Mouse (Mus musculus) MEL (cell line): ENCODE data around the gene Zfp426. TPM values are rescaled to one million over a fixed set of nuclear protein-coding genes. Genes with fewer than 3 reads are reported as not detected.
A peak's percentile ranks its signal among the peaks of the same experiment; 100 is the strongest.

Experiments
- DNase-seq: peaks from one replicate; pipeline ENCODE4 v3.0.0; 2011; ENCODE audit warnings: low read depth, low spot score
- H3K27ac ChIP-seq: 2 replicates; pipeline ENCODE4 v1.5.1; 2012; ENCODE audit warnings: low read depth, mild to moderate bottlenecking, control low read depth, low read length, moderate library complexity; ENCODE audit not compliant: control insufficient read depth
- H3K27me3 ChIP-seq, 2 experiments: fragments of 150-350 bp in 1 of 2; sonication (generic) in 1 of 2; 2 replicates each; pipeline ENCODE4 v1.6.1; 2012; ENCODE audit warnings: low read length in 2 of 2, mild to moderate bottlenecking in 2 of 2, improper control_type of control experiment in 1 of 2, moderate library complexity in 1 of 2; ENCODE audit not compliant: insufficient read depth in 2 of 2, control insufficient read depth in 1 of 2
- H3K36me3 ChIP-seq, 2 experiments: 2 replicates each; pipeline ENCODE4 v1.6.1; 2012 to 2014; ENCODE audit warnings: low read length in 2 of 2, improper control_type of control experiment in 1 of 2, inconsistent platforms in 1 of 2, mild to moderate bottlenecking in 1 of 2; ENCODE audit not compliant: insufficient read depth in 2 of 2, control insufficient read depth in 1 of 2
- H3K4me1 ChIP-seq, 2 experiments: fragments of 150-350 bp in 1 of 2; sonication (generic) in 1 of 2; 2 replicates each; pipeline ENCODE4 v1.6.1; 2012; ENCODE audit warnings: low read length in 2 of 2, improper control_type of control experiment in 1 of 2, mild to moderate bottlenecking in 1 of 2; ENCODE audit not compliant: insufficient read depth in 2 of 2, control insufficient read depth in 1 of 2
- H3K4me3 ChIP-seq, 2 experiments: fragments of 150-350 bp in 1 of 2; sonication (generic) in 1 of 2; 2 replicates each; pipeline ENCODE4 v1.5.1; 2012; ENCODE audit warnings: low read depth in 2 of 2, low read length in 2 of 2, mild to moderate bottlenecking in 2 of 2, moderate library complexity in 2 of 2, control low read depth in 1 of 2, improper control_type of control experiment in 1 of 2; ENCODE audit not compliant: control insufficient read depth in 1 of 2, insufficient read depth in 1 of 2
- H3K79me2 ChIP-seq: 2 replicates; pipeline ENCODE4 v1.6.1; 2012; ENCODE audit warnings: mild to moderate bottlenecking, low read length, moderate library complexity; ENCODE audit not compliant: control insufficient read depth, poor library complexity, insufficient read depth
- H3K9ac ChIP-seq: 2 replicates; pipeline ENCODE4 v1.6.1; 2012; ENCODE audit warnings: low read depth, mild to moderate bottlenecking, control low read depth, low read length, moderate library complexity; ENCODE audit not compliant: control insufficient read depth, poor library complexity, severe bottlenecking
- H3K9me3 ChIP-seq: fragments of 150-350 bp; sonication (generic); replicated peaks from 2 replicates; pipeline ENCODE4 v1.6.1; 2012; ENCODE audit warnings: mild to moderate bottlenecking, low read length, improper control_type of control experiment, moderate library complexity; ENCODE audit not compliant: insufficient read depth
- BHLHE40 ChIP-seq: IDR thresholded peaks from 2 replicates; pipeline ENCODE4 v1.6.1; 2012; ENCODE audit warnings: low read depth, mild to moderate bottlenecking, inconsistent platforms, low read length, improper control_type of control experiment, borderline replicate concordance
- CHD1 ChIP-seq: IDR thresholded peaks from 2 replicates; pipeline ENCODE4 v1.6.1; 2012; ENCODE audit warnings: low read depth, mild to moderate bottlenecking, inconsistent platforms, low read length, improper control_type of control experiment
- CHD2 ChIP-seq: IDR thresholded peaks from 2 replicates; pipeline ENCODE4 v1.6.1; 2011; ENCODE audit warnings: low read length, improper control_type of control experiment
- CTCF ChIP-seq, 3 experiments: IDR thresholded peaks in 2 of 3; conservative IDR thresholded peaks in 1 of 3; 2 replicates each; pipeline ENCODE4 v1.5.1; 2011 to 2012; ENCODE audit warnings: low read length in 3 of 3, low read depth in 2 of 3, mild to moderate bottlenecking in 2 of 3, improper control_type of control experiment in 1 of 3, inconsistent platforms in 1 of 3, mixed read lengths in 1 of 3, moderate library complexity in 1 of 3; ENCODE audit not compliant: control insufficient read depth in 1 of 3, insufficient read depth in 1 of 3, poor library complexity in 1 of 3, severe bottlenecking in 1 of 3
- E2F4 ChIP-seq: IDR thresholded peaks from 2 replicates; pipeline ENCODE4 v1.6.1; 2011; ENCODE audit warnings: low read depth, low read length, improper control_type of control experiment, borderline replicate concordance
- EP300 ChIP-seq, 2 experiments: IDR thresholded peaks; 2 replicates each; pipeline ENCODE4 v1.6.1; 2011; ENCODE audit warnings: improper control_type of control experiment in 2 of 2, low read length in 2 of 2, low read depth in 1 of 2, mild to moderate bottlenecking in 1 of 2
- ETS1 ChIP-seq: IDR thresholded peaks from 2 replicates; pipeline ENCODE4 v1.6.1; 2012; ENCODE audit warnings: low read depth, mild to moderate bottlenecking, inconsistent platforms, low read length, improper control_type of control experiment, moderate library complexity
- GATA1 ChIP-seq: IDR thresholded peaks from 2 replicates; pipeline ENCODE4 v1.6.1; 2011; ENCODE audit warnings: low read depth, low read length, improper control_type of control experiment
- HCFC1 ChIP-seq: IDR thresholded peaks from 2 replicates; pipeline ENCODE4 v1.6.1; 2012; ENCODE audit warnings: low read depth, mild to moderate bottlenecking, inconsistent platforms, low read length, improper control_type of control experiment, moderate library complexity
- KAT2A ChIP-seq: conservative IDR thresholded peaks from 2 replicates; pipeline ENCODE4 v1.6.1; 2012; ENCODE audit warnings: low read depth, low read length, improper control_type of control experiment, inconsistent platforms
- MAFK ChIP-seq: IDR thresholded peaks from 2 replicates; pipeline ENCODE4 v1.6.1; 2011; ENCODE audit warnings: low read depth, mild to moderate bottlenecking, low read length, improper control_type of control experiment, borderline replicate concordance
- MAX ChIP-seq: IDR thresholded peaks from 2 replicates; pipeline ENCODE4 v1.6.1; 2011; ENCODE audit warnings: low read length, improper control_type of control experiment
- MAZ ChIP-seq: IDR thresholded peaks from 2 replicates; pipeline ENCODE4 v1.6.1; 2012; ENCODE audit warnings: low read depth, mild to moderate bottlenecking, inconsistent platforms, low read length, improper control_type of control experiment
- MEF2A ChIP-seq: IDR thresholded peaks from 2 replicates; pipeline ENCODE4 v1.6.1; 2014; ENCODE audit warnings: low read depth, mild to moderate bottlenecking, inconsistent platforms, low read length, improper control_type of control experiment; ENCODE audit not compliant: poor library complexity, insufficient replicate concordance, severe bottlenecking; ENCODE audit errors: extremely low read depth
- MXI1 ChIP-seq: IDR thresholded peaks from 2 replicates; pipeline ENCODE4 v1.6.1; 2011; ENCODE audit warnings: mild to moderate bottlenecking, low read depth, low read length, improper control_type of control experiment
- MYB ChIP-seq: IDR thresholded peaks from 2 replicates; pipeline ENCODE4 v1.6.1; 2011; ENCODE audit warnings: mild to moderate bottlenecking, low read depth, low read length, improper control_type of control experiment
- MYC ChIP-seq: IDR thresholded peaks from 2 replicates; pipeline ENCODE4 v1.6.1; 2011; ENCODE audit warnings: low read depth, mild to moderate bottlenecking, low read length, improper control_type of control experiment, moderate library complexity
- NELFE ChIP-seq: IDR thresholded peaks from 2 replicates; pipeline ENCODE4 v1.6.1; 2011; ENCODE audit warnings: low read depth, low read length, improper control_type of control experiment
- NRF1 ChIP-seq: IDR thresholded peaks from 2 replicates; pipeline ENCODE4 v1.6.1; 2014; ENCODE audit warnings: low read depth, mild to moderate bottlenecking, inconsistent platforms, low read length, improper control_type of control experiment, moderate library complexity; ENCODE audit not compliant: poor library complexity, insufficient read depth, severe bottlenecking
- POLR2A ChIP-seq, 2 experiments: IDR thresholded peaks; 2 replicates each; pipeline ENCODE4 v1.6.1; 2011 to 2012; ENCODE audit warnings: low read length in 2 of 2, mild to moderate bottlenecking in 2 of 2, control low read depth in 1 of 2, improper control_type of control experiment in 1 of 2, low read depth in 1 of 2, moderate library complexity in 1 of 2; ENCODE audit not compliant: control insufficient read depth in 1 of 2, insufficient read depth in 1 of 2, poor library complexity in 1 of 2
- POLR2AphosphoS2 ChIP-seq: IDR thresholded peaks from 2 replicates; pipeline ENCODE4 v1.6.1; 2011; ENCODE audit warnings: low read length, improper control_type of control experiment
- POLR2AphosphoS5 ChIP-seq: IDR thresholded peaks from 2 replicates; pipeline ENCODE4 v1.6.1; 2012; ENCODE audit warnings: low read depth, borderline replicate concordance, mild to moderate bottlenecking, inconsistent platforms, low read length, moderate library complexity, mixed read lengths
- RAD21 ChIP-seq: IDR thresholded peaks from 2 replicates; pipeline ENCODE4 v1.6.1; 2011; ENCODE audit warnings: mild to moderate bottlenecking, low read depth, low read length, improper control_type of control experiment
- RCOR1 ChIP-seq: IDR thresholded peaks from 2 replicates; pipeline ENCODE4 v1.6.1; 2012; ENCODE audit warnings: low read depth, mild to moderate bottlenecking, inconsistent platforms, low read length, improper control_type of control experiment
- SIN3A ChIP-seq: IDR thresholded peaks from 2 replicates; pipeline ENCODE4 v1.6.1; 2012; ENCODE audit warnings: low read length, improper control_type of control experiment, inconsistent platforms
- SMC3 ChIP-seq: IDR thresholded peaks from 2 replicates; pipeline ENCODE4 v1.6.1; 2011; ENCODE audit warnings: low read depth, low read length, improper control_type of control experiment
- TAL1 ChIP-seq: IDR thresholded peaks from 2 replicates; pipeline ENCODE4 v1.6.1; 2012; ENCODE audit warnings: mild to moderate bottlenecking, inconsistent platforms, low read length, moderate library complexity, mixed read lengths
- TBP ChIP-seq: IDR thresholded peaks from 2 replicates; pipeline ENCODE4 v1.8.0; 2011; ENCODE audit warnings: low read depth, low read length, improper control_type of control experiment
- TCF12 ChIP-seq: IDR thresholded peaks from 2 replicates; pipeline ENCODE4 v1.6.1; 2014; ENCODE audit warnings: low read depth, mild to moderate bottlenecking, inconsistent platforms, low read length, improper control_type of control experiment, moderate library complexity
- UBTF ChIP-seq: IDR thresholded peaks from 2 replicates; pipeline ENCODE4 v1.6.1; 2012; ENCODE audit warnings: low read depth, mild to moderate bottlenecking, inconsistent platforms, low read length, improper control_type of control experiment, moderate library complexity, borderline replicate concordance; ENCODE audit not compliant: insufficient read depth
- USF1 ChIP-seq: IDR thresholded peaks from 2 replicates; pipeline ENCODE4 v1.6.1; 2014; ENCODE audit warnings: low read depth, mild to moderate bottlenecking, inconsistent platforms, low read length, improper control_type of control experiment, moderate library complexity
- USF2 ChIP-seq, 2 experiments: IDR thresholded peaks; 2 replicates each; pipeline ENCODE4 v1.6.1; 2011 to 2012; ENCODE audit warnings: improper control_type of control experiment in 2 of 2, low read length in 2 of 2, borderline replicate concordance in 1 of 2, inconsistent platforms in 1 of 2, low read depth in 1 of 2, mild to moderate bottlenecking in 1 of 2; ENCODE audit not compliant: insufficient read depth in 1 of 2
- ZC3H11A ChIP-seq: IDR thresholded peaks from 2 replicates; pipeline ENCODE4 v1.6.1; 2012; ENCODE audit warnings: low read depth, mild to moderate bottlenecking, inconsistent platforms, low read length, improper control_type of control experiment
- ZKSCAN1 ChIP-seq: IDR thresholded peaks from 2 replicates; pipeline ENCODE4 v1.6.1; 2012; ENCODE audit warnings: low read depth, mild to moderate bottlenecking, inconsistent platforms, low read length, improper control_type of control experiment, moderate library complexity
- ZMIZ1 ChIP-seq: IDR thresholded peaks from 2 replicates; pipeline ENCODE4 v1.6.1; 2012; ENCODE audit warnings: low read depth, mild to moderate bottlenecking, inconsistent platforms, low read length, improper control_type of control experiment, moderate library complexity
- ZNF384 ChIP-seq: IDR thresholded peaks from 2 replicates; pipeline ENCODE4 v1.6.1; 2012; ENCODE audit warnings: low read depth, mild to moderate bottlenecking, inconsistent platforms, low read length, improper control_type of control experiment
- polyA plus RNA-seq, 2 experiments: library from polyadenylated mRNA; stranded (reverse) in 1 of 2; unstranded in 1 of 2; fragments of >175 nt in 1 of 2; fragments of >200 nt in 1 of 2; gene quantifications; 2 replicates each; pipeline versions ENCODE4 v1.2.1 to v1.2.4; 2012; ENCODE audit warnings: low replicate concordance in 2 of 2, low read depth in 1 of 2; ENCODE audit not compliant: insufficient read length in 2 of 2, insufficient read depth in 1 of 2, missing spikeins in 1 of 2
- total RNA-seq: library from RNA; depleted of rRNA; stranded (reverse); fragments of 300-350 nt; gene quantifications from 2 replicates; pipeline ENCODE4 v1.2.3, GENCODE M21; 2012

Gene Zfp426
- total and polyA plus RNA-seq, 3 experiments = 30.7 to 41.5 TPM; not detected in 1

DNA sequence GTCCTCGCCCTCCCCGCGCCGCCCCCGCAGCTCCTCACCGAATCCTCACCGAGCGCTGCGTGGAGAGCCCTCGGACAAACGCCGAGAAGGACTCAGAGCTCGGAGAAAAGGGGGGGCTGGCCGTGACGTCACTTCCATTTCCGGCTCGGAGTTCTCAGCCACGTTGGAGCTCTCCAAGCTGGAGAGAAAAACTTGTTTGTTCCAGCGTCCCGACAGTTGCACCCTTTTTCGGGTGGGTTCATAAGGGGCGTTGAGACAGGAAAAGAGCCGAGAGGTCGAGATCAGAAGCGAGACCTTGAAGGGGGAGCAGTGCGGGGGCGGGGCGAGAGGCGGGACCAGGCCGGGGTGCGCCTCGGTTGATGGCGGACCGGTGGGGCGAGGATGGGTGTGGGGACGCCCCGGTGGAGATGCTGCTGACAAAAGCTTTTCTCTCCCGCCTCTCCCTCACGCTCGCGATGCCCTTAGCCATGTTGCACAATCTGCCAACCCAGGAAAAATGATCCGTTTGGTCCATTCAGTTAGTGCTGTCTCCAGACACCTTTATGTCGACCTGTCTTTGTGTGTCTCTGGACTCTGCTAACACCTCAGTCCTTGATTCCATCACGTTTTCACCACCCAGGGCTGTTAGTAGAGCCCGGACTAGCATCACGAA is 28.9 kb upstream of the Zfp426 start, which contains the start of gene Zfp266:
Gene Zfp266, minus strand, starts transcription at position 112 of the 652 bp plus-strand sequence.
- Histone ChIP-seq H3K9ac (peak within 1 kb of the TSS; percentile 82), H3K27ac (peak within 1 kb of the TSS; percentile 94), H3K9me3 (no peaks in the 10 kb centered on the region), H3K27me3 (no peaks in the 10 kb centered on the region), H3K36me3 (peaks cover 7 to 42% of the 10 kb centered on the region in 2 experiments), H3K79me2 (peaks cover 34% of the 10 kb centered on the region), H3K4me1 (peaks cover 21 to 42% of the 10 kb centered on the region in 2 experiments), H3K4me3 (peak within 1 kb of the TSS; percentile 77 to 93)
- DNase-seq = peak; percentile 99
- TF ChIP-seq TCF12 = peak; percentile 47
- no peak for TF ChIP-seq USF2 (IDR thresholded peaks at IDR 0.05; ENCODE audit: borderline replicate concordance in 1 of 2, insufficient read depth in 1 of 2, low read depth in 1 of 2, low read length in 2 of 2)
- 0 out of 2 replicates have a peak, but pooled peaks have one; percentile 0 for TF ChIP-seq SMC3
- TF ChIP-seq ZNF384 = no peak
- TF ChIP-seq CHD1 = no peak
- no peak for TF ChIP-seq ZC3H11A
- peak; percentile 44; the same call in 1 of the 2 replicates for TF ChIP-seq MYB
- TF ChIP-seq CTCF (IDR thresholded peaks at IDR 0.05 in 2 of 3, conservative IDR thresholded peaks at IDR 0.05 in 1 of 3; ENCODE audit: control insufficient read depth in 1 of 3, insufficient read depth in 1 of 3, low read depth in 2 of 3, low read length in 3 of 3, poor library complexity in 1 of 3, severe bottlenecking in 1 of 3) = peak in 1 of 3 experiments; percentile 20; a peak in 1 of 6 replicates
- peak; percentile 92 for TF ChIP-seq MAX
- TF ChIP-seq MXI1 = peak; percentile 84
- TF ChIP-seq RAD21 = no peak
- TF ChIP-seq NELFE = peak; percentile 99
- TF ChIP-seq NRF1 = peak; percentile 31; the same call in 1 of the 2 replicates
- TF ChIP-seq RCOR1 = no peak
- no peak; the same call in 1 of the 2 replicates for TF ChIP-seq USF1
- peak; percentile 91 for TF ChIP-seq TBP
- peak; percentile 98 for TF ChIP-seq MAZ
- TF ChIP-seq POLR2AphosphoS5 = peak; percentile 74
- no peak for TF ChIP-seq TAL1
- TF ChIP-seq BHLHE40 = 0 out of 2 replicates have a peak, but pooled peaks have one; percentile 58
- TF ChIP-seq KAT2A = no peak; the same call in 1 of the 2 replicates
- TF ChIP-seq MEF2A = no peak
- no peak for TF ChIP-seq E2F4
- peak in 1 of 2 experiments; percentile 22; a peak in 2 of 4 replicates for TF ChIP-seq EP300 (IDR thresholded peaks at IDR 0.05; ENCODE audit: low read depth in 1 of 2, low read length in 2 of 2)
- no peak for TF ChIP-seq ZKSCAN1
- TF ChIP-seq SIN3A = peak; percentile 94
- no peak for TF ChIP-seq UBTF
- TF ChIP-seq ETS1 = peak; percentile 31; the same call in 1 of the 2 replicates
- peak; percentile 98 for TF ChIP-seq MYC
- peak; percentile 96 for TF ChIP-seq POLR2AphosphoS2
- peak; percentile 90 for TF ChIP-seq ZMIZ1
- peak; percentile 24; the same call in 1 of the 2 replicates for TF ChIP-seq CHD2
- peak; percentile 98 to 99 for TF ChIP-seq POLR2A (IDR thresholded peaks at IDR 0.05; ENCODE audit: control insufficient read depth in 1 of 2, insufficient read depth in 1 of 2, low read depth in 1 of 2, low read length in 2 of 2, poor library complexity in 1 of 2)
- no peak for TF ChIP-seq MAFK
- no peak for TF ChIP-seq GATA1
- peak; percentile 88 for TF ChIP-seq HCFC1
